Mouse (Mus musculus) lung, postnatal 0 days (tissue): ENCODE data around the gene Fbxl21.

Source experiments
- CTCF ChIP-seq: IDR thresholded peaks from 2 replicates; pipeline ENCODE4 v1.5.1; 2016; ENCODE audit warnings: antibody characterized with exemption, mild to moderate bottlenecking
- EP300 ChIP-seq: IDR thresholded peaks from 2 replicates; pipeline ENCODE4 v1.6.1; 2016; ENCODE audit warnings: antibody characterized with exemption, mild to moderate bottlenecking, control low read depth

DNA sequence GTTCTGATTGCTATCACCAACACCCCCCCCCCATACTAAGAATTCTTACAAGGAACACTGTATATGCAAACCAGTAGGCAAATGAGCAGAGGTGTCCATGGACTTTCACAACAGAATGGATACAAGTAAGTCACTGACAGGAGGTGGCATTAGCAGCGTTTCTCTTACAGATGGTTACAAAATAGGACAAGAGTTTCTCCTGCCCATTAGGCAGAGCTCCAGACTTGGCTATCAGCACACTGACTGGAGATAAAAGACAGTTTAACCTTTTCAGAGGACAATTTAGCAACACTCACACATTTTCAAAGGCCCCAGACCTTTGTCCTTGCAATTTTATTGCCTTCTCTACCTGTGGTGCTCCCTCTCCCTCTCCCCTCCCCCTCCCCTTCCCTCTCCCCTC is 28.3 kb downstream of the Fbxl21 start:
- TF ChIP-seq CTCF (no peak), EP300 (no peak)
